Mouse (Mus musculus) ES-E14 (cell line): ENCODE measurements around the gene Pramel1. TPM values are rescaled to one million over a fixed set of nuclear protein-coding genes. Genes with fewer than 3 reads are reported as not detected.
A peak's percentile ranks its signal among the peaks of the same experiment; 100 is the strongest.

Experiments used
- DNase-seq: peaks from one replicate; pipeline ENCODE4 v3.0.0-alpha.2; 2013; ENCODE audit warnings: low read depth, low spot score
- H3K27ac ChIP-seq: 2 replicates; pipeline ENCODE4 v1.5.1; 2012; ENCODE audit warnings: low read depth, mild to moderate bottlenecking, low read length, moderate library complexity, mixed read lengths; ENCODE audit not compliant: poor library complexity, insufficient read depth, severe bottlenecking
- H3K36me3 ChIP-seq: 2 replicates; pipeline ENCODE4 v1.6.1; 2012; ENCODE audit warnings: mild to moderate bottlenecking, low read length, moderate library complexity, mixed read lengths; ENCODE audit not compliant: control insufficient read depth, poor library complexity, insufficient read depth, severe bottlenecking
- H3K4me1 ChIP-seq, 2 experiments: fragments of 150-350 bp in 1 of 2; sonication (generic) in 1 of 2; 2 replicates each; pipeline ENCODE4 v1.6.1; 2012; ENCODE audit warnings: low read length in 2 of 2, mild to moderate bottlenecking in 1 of 2, mixed read lengths in 1 of 2; ENCODE audit not compliant: control insufficient read depth in 2 of 2, insufficient read depth in 2 of 2, poor library complexity in 1 of 2
- H3K4me3 ChIP-seq, 2 experiments: fragments of 150-350 bp in 1 of 2; sonication (generic) in 1 of 2; 2 replicates each; pipeline ENCODE4 v1.5.1; 2012; ENCODE audit warnings: low read length in 2 of 2, low read depth in 1 of 2, mild to moderate bottlenecking in 1 of 2, mixed read lengths in 1 of 2; ENCODE audit not compliant: insufficient read depth in 1 of 2, poor library complexity in 1 of 2, severe bottlenecking in 1 of 2
- H3K9ac ChIP-seq: 2 replicates; pipeline ENCODE4 v1.6.1; 2012; ENCODE audit warnings: low read depth, mild to moderate bottlenecking, low read length, mixed read lengths; ENCODE audit not compliant: poor library complexity, insufficient read depth, severe bottlenecking
- H3K9me3 ChIP-seq: fragments of 150-350 bp; sonication (generic); 2 replicates; pipeline ENCODE4 v1.6.1; 2012; ENCODE audit warnings: low read depth, mild to moderate bottlenecking, low read length; ENCODE audit not compliant: control insufficient read depth, insufficient read depth
- CHD2 ChIP-seq: IDR thresholded peaks from 2 replicates; pipeline ENCODE4 v1.6.1; 2014; ENCODE audit warnings: mild to moderate bottlenecking, low read depth, low read length, inconsistent platforms
- HCFC1 ChIP-seq: IDR thresholded peaks from 2 replicates; pipeline ENCODE4 v1.6.1; 2012; ENCODE audit warnings: low read length, inconsistent platforms, borderline replicate concordance; ENCODE audit not compliant: insufficient read depth
- MAFK ChIP-seq: IDR thresholded peaks from 2 replicates; pipeline ENCODE4 v1.6.1; 2014; ENCODE audit warnings: mild to moderate bottlenecking, low read depth, low read length, inconsistent platforms; ENCODE audit not compliant: insufficient read depth
- ZC3H11A ChIP-seq: IDR thresholded peaks from 2 replicates; pipeline ENCODE4 v1.6.1; 2012; ENCODE audit warnings: low read depth, mild to moderate bottlenecking, inconsistent platforms, low read length, borderline replicate concordance
- ZNF384 ChIP-seq: IDR thresholded peaks from 2 replicates; pipeline ENCODE4 v1.6.1; 2012; ENCODE audit warnings: low read depth, low read length, inconsistent platforms
- in situ Hi-C, 2 experiments: fragments of 600-800 bp; cut with MboI; formaldehyde crosslinking; loops; one replicate each; pipeline ENCODE4 v1.15.1; 2025; ENCODE audit warnings: low sequenced_read_pairs in 2 of 2, inconsistent platforms in 1 of 2; ENCODE audit not compliant: unreplicated experiment in 2 of 2
- total RNA-seq: library from RNA; depleted of rRNA; stranded (reverse); fragments of 300-350 nt; gene quantifications from 2 replicates; pipeline ENCODE4 v1.2.3, GENCODE M21; 2012

Gene Pramel1
- total RNA-seq, 1 experiment = 2.0 TPM

DNA sequence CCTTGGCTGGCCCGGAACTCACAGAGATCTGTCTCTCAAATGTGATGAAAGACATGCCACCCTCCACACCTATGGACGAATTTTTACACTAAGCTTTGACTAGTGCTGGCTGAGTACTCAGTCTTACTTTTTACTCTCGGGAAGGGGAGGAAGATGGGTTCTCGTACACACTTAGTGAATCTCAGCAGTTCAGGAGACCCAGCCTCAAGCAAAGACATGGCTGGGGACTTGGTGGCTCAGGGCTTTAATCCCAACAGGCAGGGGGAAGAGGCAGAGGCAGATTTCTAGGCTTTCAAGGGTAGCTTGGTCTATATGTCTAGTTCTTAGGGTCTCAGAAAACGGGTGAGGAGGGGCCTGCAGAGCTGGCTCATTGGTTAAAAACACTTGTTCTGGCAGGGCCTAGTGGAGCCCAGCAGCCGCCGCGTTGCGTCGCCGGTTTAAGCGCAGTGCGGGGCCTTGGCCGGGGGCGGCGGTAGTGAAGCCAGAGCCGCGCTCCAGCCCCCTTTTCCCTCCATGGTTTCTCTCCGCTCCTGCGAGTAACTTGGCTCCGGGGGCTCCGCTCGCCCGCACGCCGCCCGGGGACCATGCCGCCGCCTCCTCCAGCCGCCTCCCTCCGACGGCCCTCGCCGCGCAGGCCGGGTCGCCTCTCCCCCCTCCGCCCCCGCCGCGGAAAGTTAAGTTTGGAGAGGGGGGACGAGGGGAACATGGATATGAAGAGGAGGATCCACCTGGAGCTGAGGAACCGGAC, 5.1 kb upstream of the Pramel1 start:
- no peak for TF ChIP-seq MAFK
- TF ChIP-seq ZC3H11A = no peak
- no peak for TF ChIP-seq HCFC1
- no peak for TF ChIP-seq CHD2
- TF ChIP-seq ZNF384 = no peak
- H3K27ac ChIP-seq = no peak overlapping the region
- in situ Hi-C loops = loop anchor here in 1 of 2 experiments (25.0 kb wide), 1 partner anchor 352 kb away; no protein-coding TSS in a partner anchor

GRCm38 (mm10) chr4:143411566-143412218, 17.5 kb downstream of the Pramel1 start:
- Histone ChIP-seq H3K4me3 (peak overlapping the region; percentile 73 to 85), H3K9ac (peak overlapping the region; percentile 15; the same call in 1 of the 2 replicates), H3K27ac (peak overlapping the region; percentile 51; the same call in 1 of the 2 replicates), H3K9me3 (0 out of 2 replicates have a peak, but pooled peaks cover 2% of the 10 kb centered on the region), H3K36me3 (peaks cover 7% of the 10 kb centered on the region), H3K4me1 (no peaks in the 10 kb centered on the region)
- DNase-seq = no peak
- in situ Hi-C loops = no loop called here
- no peak for TF ChIP-seq HCFC1
- TF ChIP-seq ZC3H11A = no peak
- TF ChIP-seq ZNF384 = no peak
- no peak for TF ChIP-seq MAFK
- TF ChIP-seq CHD2 = no peak

More for the DNA sequence above, 5.1 kb upstream of the Pramel1 start:
- H3K9me3 ChIP-seq = no peaks in the 10 kb centered on the region
- H3K4me1 ChIP-seq = no peaks in the 10 kb centered on the region
- no peaks in the 10 kb centered on the region for H3K36me3 ChIP-seq
- DNase-seq = no peak
- H3K4me3 ChIP-seq = peak overlapping the region in 1 of 2 experiments; percentile 56; a peak in 2 of 4 replicates
- peak overlapping the region; percentile 54 for H3K9ac ChIP-seq

DNA sequence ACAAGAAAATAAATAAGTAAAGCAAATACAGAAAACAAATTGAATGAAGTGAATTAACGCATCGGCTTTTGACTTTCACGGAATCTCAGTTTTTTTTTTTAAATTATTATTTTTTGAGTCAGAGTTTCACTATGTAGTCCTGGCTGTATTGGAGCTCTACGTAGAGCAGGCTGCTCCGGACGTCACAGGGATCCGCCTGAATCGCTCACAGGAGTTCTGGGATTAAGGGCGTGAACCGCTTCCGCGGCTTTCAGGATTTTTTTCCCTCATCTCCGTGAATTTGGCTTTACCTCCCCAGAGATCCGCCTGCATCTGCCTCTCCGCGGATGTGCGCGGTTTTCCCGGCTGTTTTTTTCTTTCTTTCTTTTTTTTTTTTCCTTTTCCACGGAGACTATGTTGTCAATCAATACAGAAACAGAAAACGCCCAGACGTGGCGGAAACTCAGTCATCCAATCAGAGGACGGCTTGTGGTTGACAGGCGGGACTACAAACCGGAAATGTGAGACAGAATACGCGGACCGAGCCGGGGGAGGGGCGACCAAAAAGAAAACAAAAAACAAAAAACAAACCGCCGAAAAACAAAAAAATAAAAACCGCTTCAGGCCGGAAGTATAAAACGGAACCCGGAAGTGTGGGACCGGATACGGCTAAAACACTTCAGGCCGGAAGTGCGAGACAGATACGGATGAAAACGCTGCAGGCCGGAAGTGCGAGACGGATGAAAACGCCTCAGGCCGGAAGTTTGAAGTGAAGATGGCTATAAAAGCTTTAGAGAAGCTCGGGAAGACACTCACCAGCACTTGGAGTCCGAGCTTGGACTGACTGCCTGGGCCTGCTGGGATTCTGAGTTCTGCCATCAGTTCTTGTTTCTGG, 18.2 kb downstream of the Pramel1 start, which contains the start of gene Pramef8:
Pramef8 (plus strand) TSS at position 208 of the 874 bp plus-strand sequence.
- peak within 1 kb of the TSS; percentile 73 to 85 for H3K4me3 ChIP-seq
- no peaks in the 10 kb centered on the region for H3K4me1 ChIP-seq
- H3K9me3 ChIP-seq = 0 out of 2 replicates have a peak, but pooled peaks cover 2% of the 10 kb centered on the region
- H3K27ac ChIP-seq = peak within 1 kb of the TSS; percentile 77
- H3K36me3 ChIP-seq = peaks cover 14% of the 10 kb centered on the region
- in situ Hi-C loops = no loop called here
- peak; percentile 88 for DNase-seq
- TF ChIP-seq ZNF384 (peak; percentile 91), ZC3H11A (no peak), HCFC1 (peak; percentile 64; the same call in 1 of the 2 replicates), MAFK (no peak), CHD2 (no peak)
- H3K9ac ChIP-seq = peak within 1 kb of the TSS; percentile 89

DNA sequence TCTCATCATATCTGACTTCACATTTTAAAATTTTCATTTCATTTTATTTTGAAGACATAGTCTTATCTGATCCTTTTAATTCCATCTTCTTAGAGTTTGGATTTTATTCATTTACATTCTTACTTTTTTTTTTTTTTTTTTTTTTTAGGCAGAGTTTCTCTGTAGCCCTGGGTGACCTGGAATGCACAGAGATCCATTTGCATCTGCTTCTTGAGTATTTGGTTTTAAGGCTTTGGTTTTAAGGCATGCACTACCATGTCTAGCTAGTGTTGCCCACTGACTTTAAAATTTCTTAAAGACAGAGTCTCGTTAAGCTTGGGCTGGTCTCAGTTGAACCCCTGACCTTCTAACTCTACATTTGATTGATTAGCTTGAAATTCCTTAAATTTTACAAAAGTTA, 19.4 kb downstream of the Pramel1 start:
- DNase-seq = no peak
- Histone ChIP-seq H3K9ac (peak overlapping the region; percentile 55; the same call in 1 of the 2 replicates), H3K4me3 (peak overlapping the region; percentile 35 to 85; a peak in 2 of 4 replicates), H3K4me1 (no peaks in the 10 kb centered on the region), H3K9me3 (0 out of 2 replicates have a peak, but pooled peaks cover 2% of the 10 kb centered on the region), H3K27ac (peak overlapping the region; percentile 83; the same call in 1 of the 2 replicates), H3K36me3 (peaks cover 25% of the 10 kb centered on the region)
- in situ Hi-C loops = no loop called here
- no peak for TF ChIP-seq CHD2
- TF ChIP-seq ZNF384 = peak; percentile 89
- TF ChIP-seq MAFK = no peak
